12 mouse cellular contexts compared by ENCODE assay signal in genomic region chr5:148661120-148661519, GRCm38 (mm10).
DNase-seq lines count a peak whose midpoint lies in the region; TF ChIP-seq lines count a peak whose summit lies in the region.
"Had no signal": no experiment of that assay in that cellular context is flagged by ENCODE, and none has a peak within 500 bp of the region (broad histone marks: within the 10 kb centered on the region; RNA-seq: fewer than 3 reads in every experiment).

No protein-coding gene starts in this region.

- TF ChIP-seq CTCF in layer of hippocampus, adult 2 months (conservative IDR thresholded peaks at IDR 0.05): peak; percentile 61

- DNase-seq in layer of hippocampus, adult 2 months (ENCODE audit: low spot score in 2 of 2): no peak
- DNase-seq in layer of hippocampus, adult 18-20 months (ENCODE audit: low spot score in 2 of 2): no peak
- peak; percentile 8 to 9 for DNase-seq in thymus, postnatal 36 days
- no peak for DNase-seq in thymus, adult 18-20 months
- DNase-seq in NIH3T3 (ENCODE audit: low read depth): peak; percentile 32
- DNase-seq in testis, postnatal 10 days (ENCODE audit: low spot score): peak; percentile 55
- DNase-seq in spleen, adult 18-20 months: no peak
- DNase-seq in left cerebral cortex, postnatal 14 days (ENCODE audit: low spot score in 2 of 2): no peak

- intact Hi-C loops in left cerebral cortex, postnatal 14 days (cut with DNase I): no loop called here

- no peak overlapping the region for H3K27ac ChIP-seq in layer of hippocampus, adult 2 months
- H3K27ac ChIP-seq: hindbrain, embryonic 15.5 days; midbrain, embryonic 13.5 days had no signal

- no peak overlapping the region for H3K4me3 ChIP-seq in layer of hippocampus, adult 2 months
- H3K4me3 ChIP-seq: erythroblast, embryonic 14.5 days; heart, embryonic 12.5 days; hindbrain, embryonic 15.5 days; midbrain, embryonic 13.5 days had no signal

Comparison
In these comparisons a context has a peak if more than half of its experiments do, and no peak if none do; other contexts are left out.
1. DNase-seq: peak in thymus, postnatal 36 days (2 of 2), NIH3T3 (single experiment) and testis, postnatal 10 days (single experiment); none in layer of hippocampus, adult 2 months (0 of 2), layer of hippocampus, adult 18-20 months (0 of 2), thymus, adult 18-20 months (0 of 2), spleen, adult 18-20 months (0 of 2) and left cerebral cortex, postnatal 14 days (0 of 2).